Mouse (Mus musculus) CD4-positive, CD25-positive, alpha-beta regulatory T cell, adult 2 months (primary cell): Measurements from ENCODE around the gene Bicd1.
"Not testable (repeated sequence)": the region's sequence is repeated elsewhere in the genome, so short reads cannot be mapped to it uniquely, and the experiment has no call there.

Source experiments
- DNase-seq: peaks from one replicate; pipeline ENCODE4 v3.0.0-alpha.2; 2012; ENCODE audit warnings: low read depth, low spot score

Gene Bicd1

DNA sequence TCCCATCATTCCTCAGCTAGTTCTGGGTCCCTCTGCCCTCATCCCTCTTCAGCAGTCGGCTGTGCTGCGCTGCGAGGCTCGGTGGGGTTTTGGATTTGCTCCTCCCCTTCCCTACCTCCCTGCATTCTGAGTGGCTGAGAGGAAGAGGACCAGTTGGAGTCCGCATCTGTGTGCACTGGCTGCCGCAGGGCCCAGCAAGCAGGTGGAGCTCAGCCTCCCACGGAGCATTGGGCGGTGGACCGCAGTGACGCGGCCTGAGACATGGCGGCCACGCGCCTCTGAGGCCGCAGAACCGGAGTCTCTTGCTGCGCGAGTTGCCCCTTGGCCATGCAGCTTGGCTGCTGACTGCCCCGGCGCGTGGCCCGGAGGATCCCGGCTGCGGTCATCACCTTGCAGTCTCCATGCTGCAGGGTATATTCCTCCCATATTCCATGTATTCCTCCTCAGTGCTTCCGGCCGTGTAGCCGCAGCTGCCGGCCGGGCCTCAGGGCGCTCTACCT, at the start of gene Bicd1:
Gene Bicd1, plus strand, starts transcription at position 54 of the 500 bp plus-strand sequence.
- peak; percentile 66 for DNase-seq

DNA sequence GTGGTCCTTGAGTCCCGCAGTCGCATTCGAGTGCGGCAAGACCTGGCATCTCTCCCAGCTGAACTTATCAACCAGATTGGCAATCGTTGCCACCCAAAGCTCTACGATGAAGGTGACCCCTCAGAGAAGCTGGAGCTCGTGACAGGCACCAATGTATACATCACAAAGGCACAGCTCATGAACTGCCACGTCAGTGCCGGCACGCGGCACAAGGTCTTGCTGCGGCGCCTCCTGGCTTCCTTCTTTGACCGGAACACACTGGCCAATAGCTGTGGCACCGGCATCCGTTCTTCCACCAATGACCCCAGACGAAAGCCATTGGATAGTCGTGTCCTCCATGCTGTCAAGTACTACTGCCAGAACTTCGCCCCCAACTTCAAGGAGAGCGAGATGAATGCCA, 46.2 kb upstream of the Bicd1 start:
- not testable (repeated sequence) for DNase-seq

DNA sequence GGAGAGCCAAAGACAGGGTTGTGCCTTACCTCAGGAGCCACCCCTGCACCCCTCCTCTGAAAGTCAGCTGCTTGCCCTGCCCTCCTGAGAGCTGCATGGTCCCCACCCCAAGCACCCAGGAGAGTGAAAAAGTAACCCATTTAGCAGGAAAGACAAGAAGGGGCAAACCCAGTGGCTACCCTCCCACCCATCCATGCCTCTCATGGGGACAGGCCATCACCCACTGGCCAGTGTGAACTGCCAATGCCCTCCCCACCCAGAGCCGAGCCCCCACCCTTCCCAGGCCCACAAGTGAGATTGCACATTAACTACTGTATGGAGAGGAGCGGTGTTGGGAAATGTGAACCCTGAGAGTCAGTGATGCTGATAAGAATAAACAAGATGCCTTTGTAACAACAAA, 42.7 kb upstream of the Bicd1 start:
- DNase-seq, result peak; percentile 23

DNA sequence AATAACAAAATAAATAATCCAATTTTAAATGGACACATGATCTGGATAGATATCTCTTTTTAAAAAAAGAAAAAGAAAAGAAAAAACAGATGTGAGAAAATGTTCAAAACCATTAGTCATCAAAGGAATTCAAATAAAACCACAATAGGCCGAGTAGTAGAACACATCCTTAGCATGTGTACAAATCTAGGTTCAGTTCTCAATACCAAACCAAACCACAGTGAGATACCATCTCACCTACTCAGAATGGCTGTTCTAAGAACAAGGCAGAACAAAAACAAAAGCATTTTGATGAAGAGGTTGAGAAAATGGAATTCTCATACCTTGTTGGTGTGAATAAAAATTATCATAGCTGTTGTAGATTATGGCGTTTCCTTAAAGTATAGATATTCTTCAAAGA, 42.3 kb upstream of the Bicd1 start:
- peak; percentile 75 for DNase-seq

DNA sequence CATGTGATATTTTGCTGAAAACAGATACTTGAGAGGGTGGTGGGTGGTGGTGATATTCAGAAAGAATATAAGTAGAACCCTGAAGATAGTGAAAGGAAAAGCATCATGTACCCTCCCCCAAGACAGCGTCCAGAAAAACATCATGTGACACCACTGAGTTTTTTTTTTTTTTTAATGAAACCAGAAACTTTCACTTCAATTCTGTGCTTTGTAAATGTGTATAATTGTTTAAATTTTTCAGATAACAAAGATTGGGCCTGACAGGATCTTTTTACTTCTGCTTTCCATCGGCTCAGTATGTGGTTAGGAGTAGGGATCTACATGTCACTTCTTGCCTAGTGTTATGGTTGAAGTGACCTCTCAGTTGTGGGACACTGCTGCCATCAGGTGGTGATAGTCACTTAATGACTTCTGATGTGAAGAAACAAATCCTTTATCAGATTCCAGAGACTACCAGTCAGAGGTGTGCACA, 33.7 kb upstream of the Bicd1 start:
- peak; percentile 92 for DNase-seq

DNA sequence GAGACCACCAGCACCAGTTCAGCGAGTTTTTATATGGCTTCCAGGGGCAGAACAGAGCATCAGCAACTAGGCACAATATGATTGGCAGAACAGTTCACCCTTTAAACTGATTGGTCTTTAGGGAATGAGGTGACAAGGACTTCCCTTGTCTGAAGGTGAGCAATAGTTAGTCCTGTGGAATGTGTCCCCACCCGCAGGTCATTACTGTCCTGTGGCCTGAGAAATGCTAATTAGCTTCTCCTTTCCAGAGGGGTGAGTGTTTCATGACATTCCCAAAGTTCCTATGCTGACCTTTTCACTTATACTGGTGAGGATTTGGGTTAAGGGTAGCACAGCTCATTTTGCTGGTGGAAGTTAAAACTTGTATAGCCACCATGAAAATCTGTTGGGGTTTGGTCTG, 25.2 kb upstream of the Bicd1 start:
- no peak for DNase-seq

DNA sequence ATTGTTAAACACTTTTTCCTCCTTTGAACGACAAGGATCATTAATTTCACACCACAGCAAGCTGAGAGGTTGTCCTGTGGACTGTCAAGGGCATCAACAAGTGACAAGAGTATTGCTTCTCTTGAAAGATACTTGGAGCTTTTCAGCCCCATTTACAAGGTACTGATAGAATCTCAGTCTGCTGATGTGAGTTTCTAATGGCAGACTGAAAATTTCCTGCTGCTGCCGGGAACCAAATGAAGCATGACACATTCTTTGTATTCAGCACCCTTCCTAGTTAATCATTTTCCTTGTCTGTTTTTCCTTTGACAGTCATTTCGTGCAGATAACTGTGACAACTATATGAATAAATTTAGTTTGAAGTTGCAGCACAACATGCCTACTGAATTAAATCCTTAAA, 22.3 kb upstream of the Bicd1 start:
- DNase-seq, result no peak

DNA sequence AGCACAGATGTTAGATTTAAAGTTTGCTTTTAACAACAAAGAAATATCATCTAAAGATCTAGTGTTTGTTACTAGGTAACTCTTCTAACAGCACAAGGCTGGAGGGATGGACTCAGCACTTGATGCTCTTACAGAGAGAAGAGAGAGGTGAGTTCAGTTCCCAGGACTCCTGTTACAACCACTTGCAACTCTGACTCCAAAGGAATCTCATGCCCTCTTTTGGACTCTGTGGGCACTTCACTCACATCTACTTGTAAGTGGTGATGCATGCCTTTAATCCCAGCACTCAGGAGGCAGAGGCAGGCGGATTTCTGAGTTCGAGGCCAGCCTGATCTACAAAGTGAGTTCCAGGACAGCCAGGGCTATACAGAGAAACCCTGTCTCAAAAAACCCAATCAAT, 19.1 kb upstream of the Bicd1 start:
- not testable (repeated sequence) for DNase-seq

DNA sequence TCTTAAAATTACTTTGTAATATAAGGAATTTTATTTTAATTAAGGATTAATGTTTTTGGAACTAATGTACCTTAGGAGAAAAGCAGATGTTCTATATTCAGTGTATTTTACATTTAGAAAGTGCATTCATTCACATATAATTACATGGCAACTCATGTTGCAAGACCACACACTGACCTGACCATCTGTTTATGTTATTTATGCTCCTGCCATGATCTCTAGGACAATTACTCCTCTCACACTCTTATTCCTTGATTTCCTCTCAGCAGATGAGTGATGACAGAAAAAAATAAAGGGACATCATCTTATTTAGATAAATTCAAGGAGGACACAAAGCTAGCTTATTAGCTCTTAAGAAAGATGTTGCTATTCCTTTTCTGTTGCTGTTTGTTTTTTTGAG, 9.3 kb upstream of the Bicd1 start:
- no peak for DNase-seq

DNA sequence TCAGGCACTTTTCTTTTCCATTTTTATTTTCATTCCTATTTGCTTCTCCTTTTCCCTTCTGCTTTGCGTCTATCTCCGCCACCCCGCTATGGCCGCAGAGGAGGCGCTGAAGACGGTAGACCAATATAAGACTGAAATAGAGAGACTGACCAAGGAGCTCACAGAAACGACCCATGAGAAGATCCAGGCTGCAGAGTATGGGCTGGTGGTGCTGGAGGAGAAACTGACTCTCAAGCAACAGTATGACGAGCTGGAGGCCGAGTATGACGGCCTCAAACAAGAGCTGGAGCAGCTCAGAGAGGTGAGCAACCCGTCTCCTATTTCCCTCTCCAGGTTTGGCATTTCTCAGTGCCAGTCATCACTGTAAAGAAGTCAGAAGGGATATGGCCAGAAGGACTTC, 655 bp downstream of the Bicd1 start:
- DNase-seq, result peak; percentile 13

DNA sequence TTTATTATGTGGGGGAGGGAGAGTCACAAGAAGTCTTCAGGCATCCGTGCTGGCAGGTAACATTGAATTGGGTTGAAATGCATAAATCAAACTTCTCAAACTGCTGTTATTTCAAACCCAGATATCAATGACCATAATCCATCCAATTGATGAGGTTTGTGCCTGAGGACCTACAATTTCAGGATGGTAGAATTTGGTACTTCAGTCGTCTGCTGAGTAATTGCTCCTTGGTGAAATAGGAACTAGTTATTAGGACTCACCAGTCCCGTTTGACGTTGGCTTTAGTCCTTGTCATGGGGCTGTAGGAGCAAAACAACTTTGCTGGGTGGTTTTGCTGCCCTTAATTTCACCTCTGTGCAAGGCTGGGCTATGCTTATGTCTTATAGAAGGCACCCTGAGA, 1.2 kb downstream of the Bicd1 start:
- DNase-seq, result no peak

DNA sequence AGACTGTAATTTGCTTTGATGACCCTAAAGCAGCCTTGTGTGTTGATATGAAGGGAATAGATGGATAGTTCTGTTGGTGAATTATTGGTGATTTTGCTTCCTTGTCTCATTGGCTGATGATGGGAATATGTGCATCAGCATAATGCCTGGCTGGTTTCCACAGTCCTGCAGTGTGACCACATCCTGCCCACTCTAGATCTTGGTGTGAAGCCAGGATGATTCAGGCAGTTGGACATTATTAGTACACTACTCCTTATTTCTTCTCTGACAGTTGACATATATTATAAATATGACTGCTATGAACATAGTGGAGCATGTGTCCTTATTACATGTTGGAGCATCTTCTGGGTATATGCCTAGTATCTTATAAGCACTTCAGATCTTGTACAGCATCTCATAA, 4.6 kb downstream of the Bicd1 start:
- no peak for DNase-seq

DNA sequence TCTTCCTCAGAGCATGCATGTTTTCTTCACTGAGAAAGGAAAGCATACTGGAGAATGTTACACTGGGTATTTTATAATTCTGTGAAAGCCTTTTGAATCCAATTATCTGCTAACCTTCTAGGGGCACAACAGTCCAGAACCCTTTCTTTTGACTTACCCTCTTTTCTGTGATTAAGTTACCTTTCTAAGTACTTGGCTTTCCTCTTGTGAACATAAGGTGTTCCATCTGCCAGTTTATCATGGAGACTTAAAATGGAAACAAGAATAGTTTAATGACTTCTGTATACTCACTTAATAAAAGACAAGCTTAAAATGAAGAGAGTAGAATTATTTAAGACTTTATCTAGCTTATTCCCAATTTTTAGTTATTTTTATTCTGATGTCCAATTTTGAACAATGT, 16.1 kb downstream of the Bicd1 start:
- DNase-seq, result no peak

DNA sequence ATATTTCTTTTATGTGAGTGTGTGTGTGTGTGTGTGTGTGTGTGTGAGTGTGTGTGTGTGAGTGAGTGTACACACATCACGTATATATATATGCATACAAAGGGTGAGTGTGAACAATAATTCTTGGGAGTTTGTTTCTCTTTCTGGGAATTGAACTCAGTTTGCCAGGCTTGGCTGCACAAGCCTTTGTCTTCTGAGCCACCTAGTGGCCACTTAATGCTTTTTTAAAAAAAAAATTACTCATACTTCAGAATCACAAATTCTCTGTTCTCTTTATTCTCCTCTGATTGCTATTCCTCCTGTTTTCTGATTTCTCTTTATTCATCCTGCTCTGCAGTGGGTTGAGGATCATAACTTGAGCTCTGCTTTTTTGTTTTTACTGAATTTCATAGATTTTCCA, 30.5 kb downstream of the Bicd1 start:
- DNase-seq, result peak; percentile 41

DNA sequence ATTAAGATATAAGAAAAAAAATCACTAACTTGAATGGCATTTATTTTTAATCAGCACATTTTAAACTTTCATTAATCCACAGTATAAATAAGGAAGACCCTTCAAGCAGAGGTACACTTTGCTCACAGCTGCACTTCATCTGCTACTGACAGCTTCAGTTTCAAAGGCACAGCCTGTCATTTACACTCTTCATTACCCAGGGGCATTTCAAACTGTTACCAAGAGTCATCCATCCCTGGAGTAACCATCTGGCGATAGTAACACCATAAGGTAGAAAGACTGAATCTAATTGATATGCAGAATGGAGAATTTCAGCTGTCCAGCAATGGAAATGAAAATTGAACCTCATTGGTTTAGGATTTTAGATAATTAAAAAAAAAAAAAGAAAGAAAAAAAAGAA, 34.2 kb downstream of the Bicd1 start:
- DNase-seq, result no peak

DNA sequence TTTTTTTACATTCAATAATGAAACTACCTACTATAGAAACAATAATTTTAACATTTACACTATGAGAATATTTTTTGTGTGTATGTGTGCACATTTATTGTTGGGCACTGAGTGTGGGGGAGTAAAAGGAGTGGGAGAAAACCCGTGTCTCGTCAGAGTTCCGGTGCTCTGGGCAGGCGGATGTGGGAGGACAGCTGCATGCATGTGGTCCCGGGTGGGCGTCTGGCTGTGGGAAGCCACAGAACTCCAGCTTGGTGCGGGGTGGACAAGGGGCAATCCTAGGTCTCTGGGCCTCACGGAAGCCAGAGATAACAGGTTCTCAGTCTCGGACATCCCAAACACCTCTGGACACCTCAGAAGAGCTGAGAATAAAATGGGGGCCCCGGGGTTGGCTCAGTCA, 37.2 kb downstream of the Bicd1 start:
- no peak for DNase-seq

DNA sequence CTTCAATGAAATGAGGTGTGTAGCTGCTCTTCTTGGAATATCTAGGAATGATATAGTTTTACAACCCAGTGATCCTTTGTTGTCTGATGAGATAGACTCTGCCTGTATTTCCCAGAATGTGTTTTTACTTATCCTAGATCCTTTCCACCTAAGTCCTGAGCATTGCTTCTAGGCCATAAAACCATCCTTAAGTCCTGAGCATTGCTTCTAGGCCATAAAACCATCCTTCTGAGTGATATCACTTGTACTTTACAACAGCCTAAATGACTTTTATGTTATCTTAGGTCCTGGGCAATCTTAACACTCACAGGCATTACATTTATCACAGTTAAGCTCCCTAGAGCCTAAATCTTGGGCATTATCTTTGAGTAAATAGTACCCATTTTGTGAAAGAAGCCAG, 48.6 kb downstream of the Bicd1 start:
- DNase-seq, result no peak

DNA sequence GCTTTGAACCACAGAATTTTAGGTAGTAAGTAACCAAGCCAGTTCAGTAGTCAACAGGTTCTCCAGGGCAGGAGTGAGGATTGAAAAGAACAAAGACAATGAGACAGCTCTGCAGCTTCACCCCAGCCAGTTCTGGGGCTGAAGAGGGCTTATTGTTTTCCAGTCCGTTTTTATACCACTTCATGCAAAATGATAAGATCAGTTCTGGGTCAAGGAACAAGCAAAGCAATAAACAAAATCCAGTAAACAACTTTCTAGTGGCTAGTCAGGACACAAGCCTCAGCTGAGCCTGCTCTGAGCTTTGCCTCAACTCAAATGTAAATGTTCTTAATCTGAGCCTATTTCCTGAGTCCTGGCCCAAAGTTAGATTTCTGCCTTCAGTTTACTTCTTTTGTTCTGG, 52.3 kb downstream of the Bicd1 start:
- DNase-seq, result no peak

DNA sequence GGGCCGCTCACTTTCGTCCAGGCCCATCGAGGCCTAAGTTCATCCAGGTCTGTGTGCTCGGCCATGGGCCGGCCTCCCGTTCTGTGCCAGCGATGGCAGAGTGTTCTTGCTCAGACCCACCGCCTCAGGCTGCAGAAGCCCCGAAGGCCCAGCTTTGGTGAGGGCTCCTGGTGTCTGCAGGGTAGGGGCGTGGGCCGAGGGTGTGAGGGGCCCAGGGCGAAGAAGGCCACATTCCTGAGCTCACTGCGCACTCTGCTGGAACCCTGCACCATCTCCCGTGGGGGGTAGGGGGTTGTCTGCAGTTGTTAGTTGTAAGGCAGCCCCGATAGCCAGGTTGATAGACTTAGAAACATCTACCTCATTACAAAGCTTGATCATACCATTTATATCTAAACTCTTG, 62.8 kb downstream of the Bicd1 start:
- DNase-seq, result no peak

DNA sequence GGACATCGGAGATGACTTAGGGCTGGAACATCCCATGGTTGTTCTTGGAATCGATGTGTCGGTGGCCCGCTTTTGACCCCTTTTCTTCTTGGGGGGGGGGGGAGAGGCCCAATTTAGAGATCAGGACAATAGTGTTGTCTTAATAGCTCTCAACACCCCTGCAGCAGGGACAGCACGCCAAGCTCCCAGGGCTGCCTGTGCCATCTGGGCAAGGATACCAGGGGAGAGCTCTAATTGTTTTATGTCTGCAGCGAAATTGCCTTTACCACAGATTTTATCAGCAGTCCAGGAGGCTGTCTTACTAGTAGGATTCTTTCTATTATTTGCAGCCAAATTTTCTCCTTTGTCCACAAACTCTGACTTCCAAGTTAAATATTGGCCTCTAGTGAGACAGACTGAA, 63.8 kb downstream of the Bicd1 start:
- not testable (repeated sequence) for DNase-seq

DNA sequence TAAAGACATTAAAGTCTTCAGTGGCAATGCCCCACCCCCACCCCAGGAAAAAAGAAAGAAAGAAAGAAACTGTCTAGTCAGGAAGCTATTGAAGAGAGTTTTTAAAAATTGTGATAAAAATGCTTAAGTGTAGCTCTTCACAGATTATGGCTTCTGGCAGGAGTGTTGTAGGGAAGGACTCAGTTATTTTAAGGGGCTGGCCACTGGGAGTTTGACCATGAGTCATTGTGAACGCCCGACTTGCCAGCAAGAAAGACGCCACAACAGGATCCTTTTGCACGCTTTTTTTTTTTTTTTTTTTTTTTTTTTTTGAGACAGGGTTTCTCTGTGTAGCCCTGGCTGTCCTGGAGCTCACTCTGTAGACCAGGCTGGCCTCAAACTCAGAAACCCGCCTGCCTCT, 73.2 kb downstream of the Bicd1 start:
- not testable (repeated sequence) for DNase-seq

DNA sequence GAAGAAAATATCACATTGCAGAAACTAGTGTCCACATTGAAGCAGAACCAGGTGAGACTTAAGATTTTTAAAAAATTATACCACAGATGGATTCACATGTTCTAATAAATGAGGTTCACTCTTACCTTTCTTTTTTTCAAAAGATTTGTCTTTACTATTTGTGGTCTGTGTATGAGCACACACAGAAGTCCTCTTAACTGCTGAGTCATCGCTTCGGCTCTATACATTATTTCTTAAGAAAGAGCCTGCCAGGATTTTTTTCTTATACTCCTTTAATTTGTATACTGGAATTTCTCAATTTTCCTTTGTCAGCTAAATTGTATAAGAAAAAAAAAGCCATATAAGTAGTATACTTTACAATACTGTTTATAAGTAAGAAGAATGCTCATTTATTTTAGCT, 86.0 kb downstream of the Bicd1 start:
- DNase-seq, result no peak

DNA sequence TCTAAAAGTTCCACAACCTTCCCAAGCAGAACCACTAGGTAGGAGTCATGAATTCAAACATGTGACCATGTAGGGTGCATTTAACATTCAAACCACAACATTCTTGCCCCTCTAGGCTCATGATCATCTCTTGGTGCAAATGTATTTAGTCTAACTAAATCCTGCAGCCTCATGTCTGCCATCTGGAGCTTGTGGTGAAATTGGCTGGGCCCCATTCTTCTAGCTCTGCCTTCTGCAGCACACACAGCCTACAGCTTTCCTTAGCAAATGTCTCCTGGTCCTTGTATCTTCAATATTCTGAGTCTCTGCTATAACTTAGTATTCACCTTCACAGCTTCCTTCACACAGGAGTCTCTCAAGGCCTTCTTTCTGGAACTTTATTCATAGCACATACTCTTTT, 87.2 kb downstream of the Bicd1 start:
- DNase-seq, result no peak

DNA sequence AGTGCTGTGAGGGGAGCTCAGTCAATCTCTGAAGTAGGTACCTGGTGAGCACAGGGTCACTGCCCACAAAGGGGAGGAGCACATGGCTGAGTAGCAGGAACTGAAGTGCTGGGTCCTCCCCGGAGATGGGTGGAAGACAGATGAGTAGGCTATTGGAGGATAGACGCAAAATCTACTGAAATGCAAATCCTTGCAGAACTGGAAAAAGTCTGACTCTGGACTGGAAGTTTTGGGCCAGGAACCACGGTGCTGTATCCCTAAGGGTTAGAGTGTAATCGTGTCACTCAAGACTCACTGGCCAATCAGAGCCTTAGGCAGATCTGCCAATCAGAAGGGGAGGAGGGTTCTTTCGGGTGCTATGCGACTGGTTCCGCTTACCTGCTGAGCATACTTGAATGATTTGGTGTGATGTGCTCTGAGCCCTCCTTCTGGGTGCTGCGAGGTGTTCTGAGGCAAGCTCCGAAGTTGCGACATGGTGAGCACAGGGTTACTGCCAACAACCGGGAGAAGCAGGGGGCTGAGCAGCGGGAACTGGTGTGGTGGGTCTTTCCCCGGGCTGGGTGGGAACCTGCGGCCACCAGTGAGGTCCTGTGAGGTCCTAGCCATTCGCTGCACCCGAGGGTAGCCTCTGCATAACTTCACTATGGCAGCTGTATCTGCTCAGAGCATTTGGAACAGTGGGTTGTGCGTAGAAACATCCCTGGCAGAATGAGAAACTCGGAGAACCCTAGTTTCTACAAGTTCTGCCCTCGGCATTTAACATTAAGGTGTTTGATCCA, 157.2 kb downstream of the Bicd1 start:
- DNase-seq, result peak; percentile 55
